Mouse (Mus musculus): ENCODE data around the gene Cryba2. TPM values are rescaled to one million over a fixed set of nuclear protein-coding genes. Genes with fewer than 3 reads are reported as not detected.

The Cryba2 gene
- polyA plus RNA-seq, 1 experiment from 2014 or later = not detected

GRCm38 (mm10) chr1:74915706-74916105 is 22.8 kb upstream of the Cryba2 start:
- Histone ChIP-seq H3K4me1 (ENCODE audit: control insufficient read depth, low read depth, low read length) (no peaks in the 10 kb centered on the region), H3K4me2 (ENCODE audit: low read depth, low read length) (no peak overlapping the region), H3K9ac (ENCODE audit: low read depth, low read length) (no peak overlapping the region), H3K4me3 (ENCODE audit: low read depth, low read length) (no peak overlapping the region), H3K36me3 (ENCODE audit: control insufficient read depth, insufficient read depth) (no peaks in the 10 kb centered on the region), H3K9me3 (replicated peaks; ENCODE audit: control insufficient read depth, low read length) (no peaks in the 10 kb centered on the region), H3K27me3 (ENCODE audit: control insufficient read depth, insufficient read depth, low read depth, low read length) (no peaks in the 10 kb centered on the region), H3K27ac (ENCODE audit: low read length) (no peak overlapping the region)
- ATAC-seq (ENCODE audit: low read depth) = no peak
- WGBS (ENCODE audit: insufficient replicate concordance) = 19% methylated on average over 13 of the region's 13 CpGs

GRCm38 (mm10) chr1:74902191-74902590 is 9.2 kb upstream of the Cryba2 start:
- peaks cover 35% of the 10 kb centered on the region for H3K27me3 ChIP-seq (ENCODE audit: control insufficient read depth, insufficient read depth, low read depth, low read length)
- no peak overlapping the region for H3K9ac ChIP-seq (ENCODE audit: low read depth, low read length)
- no peak overlapping the region for H3K4me2 ChIP-seq (ENCODE audit: low read depth, low read length)
- no peaks in the 10 kb centered on the region for H3K36me3 ChIP-seq (ENCODE audit: control insufficient read depth, insufficient read depth)
- H3K9me3 ChIP-seq (replicated peaks; ENCODE audit: control insufficient read depth, low read length) = no peaks in the 10 kb centered on the region
- H3K27ac ChIP-seq (ENCODE audit: low read length) = no peak overlapping the region
- H3K4me3 ChIP-seq (ENCODE audit: low read depth, low read length) = no peak overlapping the region
- no peaks in the 10 kb centered on the region; the same call in 1 of the 2 replicates for H3K4me1 ChIP-seq (ENCODE audit: control insufficient read depth, low read depth, low read length)
- no peak for ATAC-seq (ENCODE audit: low read depth)
- 5% methylated on average over 6 of the region's 6 CpGs for WGBS (ENCODE audit: insufficient replicate concordance)

- peaks cover 37% of the 10 kb centered on the region for H3K27me3 ChIP-seq (ENCODE audit: control insufficient read depth, insufficient read depth, low read depth, low read length)
- no peak for ATAC-seq (ENCODE audit: low read depth)
- no peak overlapping the region for H3K4me2 ChIP-seq (ENCODE audit: low read depth, low read length)
- no peaks in the 10 kb centered on the region for H3K9me3 ChIP-seq (replicated peaks; ENCODE audit: control insufficient read depth, low read length)
- no peaks in the 10 kb centered on the region for H3K36me3 ChIP-seq (ENCODE audit: control insufficient read depth, insufficient read depth)
- no peak overlapping the region for H3K27ac ChIP-seq (ENCODE audit: low read length)
- 5% methylated on average over 3 of the region's 3 CpGs for whole genome bisulfite sequencing (ENCODE audit: insufficient replicate concordance)
- no peak overlapping the region for H3K4me3 ChIP-seq (ENCODE audit: low read depth, low read length)
- no peaks in the 10 kb centered on the region; the same call in 1 of the 2 replicates for H3K4me1 ChIP-seq (ENCODE audit: control insufficient read depth, low read depth, low read length)
- H3K9ac ChIP-seq (ENCODE audit: low read depth, low read length) = no peak overlapping the region
Measured at GRCm38 (mm10) chr1:74901686-74902085, 8.7 kb upstream of the Cryba2 start.

GRCm38 (mm10) chr1:74900341-74901285 is 7.7 kb upstream of the Cryba2 start:
- Histone ChIP-seq H3K9ac (ENCODE audit: low read depth, low read length) (no peak overlapping the region), H3K4me1 (ENCODE audit: control insufficient read depth, low read depth, low read length) (no peaks in the 10 kb centered on the region; the same call in 1 of the 2 replicates), H3K9me3 (replicated peaks; ENCODE audit: control insufficient read depth, low read length) (no peaks in the 10 kb centered on the region), H3K27ac (ENCODE audit: low read length) (no peak overlapping the region), H3K36me3 (ENCODE audit: control insufficient read depth, insufficient read depth) (no peaks in the 10 kb centered on the region), H3K4me3 (ENCODE audit: low read depth, low read length) (peak overlapping the region; percentile 40), H3K4me2 (ENCODE audit: low read depth, low read length) (peak overlapping the region; percentile 47), H3K27me3 (ENCODE audit: control insufficient read depth, insufficient read depth, low read depth, low read length) (peaks cover 44% of the 10 kb centered on the region)
- peak; percentile 81 for ATAC-seq (ENCODE audit: low read depth)
- 1% methylated on average over 65 of the region's 66 CpGs for WGBS (ENCODE audit: insufficient replicate concordance)

- Histone ChIP-seq H3K9ac (ENCODE audit: low read depth, low read length) (no peak overlapping the region), H3K4me3 (ENCODE audit: low read depth, low read length) (no peak overlapping the region), H3K27ac (ENCODE audit: low read length) (no peak overlapping the region), H3K4me2 (ENCODE audit: low read depth, low read length) (no peak overlapping the region), H3K36me3 (ENCODE audit: control insufficient read depth, insufficient read depth) (no peaks in the 10 kb centered on the region), H3K9me3 (replicated peaks; ENCODE audit: control insufficient read depth, low read length) (no peaks in the 10 kb centered on the region), H3K27me3 (ENCODE audit: control insufficient read depth, insufficient read depth, low read depth, low read length) (peaks cover 54% of the 10 kb centered on the region), H3K4me1 (ENCODE audit: control insufficient read depth, low read depth, low read length) (no peaks in the 10 kb centered on the region; the same call in 1 of the 2 replicates)
- WGBS (ENCODE audit: insufficient replicate concordance) = 8% methylated on average over 8 of the region's 10 CpGs
- no peak for ATAC-seq (ENCODE audit: low read depth)
Measured at GRCm38 (mm10) chr1:74898656-74899431, 5.9 kb upstream of the Cryba2 start.

GRCm38 (mm10) chr1:74897976-74898375 is 5.0 kb upstream of the Cryba2 start:
- Histone ChIP-seq H3K9me3 (replicated peaks; ENCODE audit: control insufficient read depth, low read length) (no peaks in the 10 kb centered on the region), H3K36me3 (ENCODE audit: control insufficient read depth, insufficient read depth) (no peaks in the 10 kb centered on the region), H3K9ac (ENCODE audit: low read depth, low read length) (no peak overlapping the region), H3K4me2 (ENCODE audit: low read depth, low read length) (no peak overlapping the region), H3K4me1 (ENCODE audit: control insufficient read depth, low read depth, low read length) (no peaks in the 10 kb centered on the region; the same call in 1 of the 2 replicates), H3K27ac (ENCODE audit: low read length) (no peak overlapping the region), H3K4me3 (ENCODE audit: low read depth, low read length) (no peak overlapping the region), H3K27me3 (ENCODE audit: control insufficient read depth, insufficient read depth, low read depth, low read length) (peaks cover 61% of the 10 kb centered on the region)
- ATAC-seq (ENCODE audit: low read depth) = no peak
- 10% methylated on average over 7 of the region's 7 CpGs for WGBS (ENCODE audit: insufficient replicate concordance)

GRCm38 (mm10) chr1:74894966-74895365 is 2.0 kb upstream of the Cryba2 start:
- H3K27ac ChIP-seq (ENCODE audit: low read length) = no peak overlapping the region
- no peak for ATAC-seq (ENCODE audit: low read depth)
- H3K4me1 ChIP-seq (ENCODE audit: control insufficient read depth, low read depth, low read length) = no peaks in the 10 kb centered on the region
- H3K36me3 ChIP-seq (ENCODE audit: control insufficient read depth, insufficient read depth) = no peaks in the 10 kb centered on the region
- no peak overlapping the region for H3K4me3 ChIP-seq (ENCODE audit: low read depth, low read length)
- no peaks in the 10 kb centered on the region for H3K9me3 ChIP-seq (replicated peaks; ENCODE audit: control insufficient read depth, low read length)
- H3K27me3 ChIP-seq (ENCODE audit: control insufficient read depth, insufficient read depth, low read depth, low read length) = peaks cover 71% of the 10 kb centered on the region
- H3K9ac ChIP-seq (ENCODE audit: low read depth, low read length) = no peak overlapping the region
- WGBS (ENCODE audit: insufficient replicate concordance) = 14% methylated on average over 4 of the region's 4 CpGs
- H3K4me2 ChIP-seq (ENCODE audit: low read depth, low read length) = no peak overlapping the region

- H3K4me2 ChIP-seq (ENCODE audit: low read depth, low read length) = no peak overlapping the region
- H3K4me1 ChIP-seq (ENCODE audit: control insufficient read depth, low read depth, low read length) = no peaks in the 10 kb centered on the region
- ATAC-seq (ENCODE audit: low read depth) = no peak
- no peaks in the 10 kb centered on the region for H3K36me3 ChIP-seq (ENCODE audit: control insufficient read depth, insufficient read depth)
- H3K4me3 ChIP-seq (ENCODE audit: low read depth, low read length) = no peak overlapping the region
- H3K27ac ChIP-seq (ENCODE audit: low read length) = no peak overlapping the region
- no peak overlapping the region for H3K9ac ChIP-seq (ENCODE audit: low read depth, low read length)
- 2% methylated on average over 39 of the region's 39 CpGs for WGBS (ENCODE audit: insufficient replicate concordance)
- no peaks in the 10 kb centered on the region for H3K9me3 ChIP-seq (replicated peaks; ENCODE audit: control insufficient read depth, low read length)
- H3K27me3 ChIP-seq (ENCODE audit: control insufficient read depth, insufficient read depth, low read depth, low read length) = peaks cover 63% of the 10 kb centered on the region
Measured at GRCm38 (mm10) chr1:74892351-74893133, 401 bp downstream of the Cryba2 start.
